Mouse (Mus musculus) 416B (cell line): ENCODE data around the gene Gpr132.
"Not testable (repeated sequence)": the region's sequence is repeated elsewhere in the genome, so short reads cannot be mapped to it uniquely, and the experiment has no call there.

Experiments used
- DNase-seq: peaks from one replicate; pipeline ENCODE4 v3.0.0; 2011; ENCODE audit warnings: low read depth

The Gpr132 gene

DNA sequence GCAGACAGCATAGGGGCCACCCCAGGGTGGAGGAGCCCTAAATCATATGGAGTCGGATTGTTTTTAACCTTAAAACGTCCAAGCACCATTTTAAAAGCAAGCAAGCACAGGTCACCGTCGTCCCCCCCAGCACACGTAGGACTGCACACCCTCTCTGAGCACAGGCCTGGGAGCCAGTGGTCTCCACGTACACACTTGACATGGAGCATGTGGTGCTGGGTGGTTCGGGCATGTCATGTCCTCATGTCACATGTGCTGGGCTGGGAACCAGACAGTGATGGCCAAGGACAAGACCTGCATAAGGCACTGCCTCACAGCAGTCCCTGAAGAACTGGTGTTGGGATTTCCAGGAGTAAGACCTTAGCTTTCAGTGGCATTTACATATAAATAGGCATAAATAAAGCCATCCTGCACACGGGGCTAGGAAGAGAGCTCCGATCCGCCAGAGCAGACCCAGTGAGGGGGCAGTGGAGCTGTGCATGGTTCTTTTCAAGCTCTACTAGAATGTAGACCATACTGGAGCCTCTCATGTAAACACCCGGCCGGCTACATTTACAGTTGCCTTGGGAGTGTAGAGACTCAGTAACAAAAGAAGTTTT is 47.5 kb downstream of the Gpr132 start:
- DNase-seq = no peak

DNA sequence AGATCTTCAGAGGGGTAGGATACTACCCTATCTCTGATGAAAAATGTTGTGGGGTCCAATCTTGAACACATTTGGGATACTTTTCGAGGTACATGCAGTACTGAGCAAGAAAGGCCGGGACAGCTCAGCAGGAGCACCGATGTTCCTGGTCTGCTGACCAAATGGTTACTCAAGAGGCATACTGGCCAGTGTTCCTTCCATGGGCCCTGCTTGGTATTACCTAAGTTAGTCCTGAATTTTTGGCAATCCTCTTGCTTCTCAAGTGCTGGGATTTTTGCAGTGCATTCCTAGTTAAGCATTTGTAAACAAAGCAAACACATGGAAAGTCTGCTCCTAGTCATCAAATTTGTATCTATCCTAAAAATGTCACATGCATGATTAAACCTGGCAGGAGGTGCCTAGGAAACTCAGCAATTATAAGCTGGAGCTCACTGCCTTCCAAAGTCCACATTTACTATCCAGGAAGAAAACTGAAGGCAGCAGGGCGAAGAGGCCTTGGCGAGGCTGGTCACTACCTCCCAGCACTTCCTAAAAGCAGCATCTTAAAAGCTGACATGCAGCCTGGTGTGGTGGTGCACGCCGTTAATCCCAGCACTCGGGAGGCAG is 48.9 kb downstream of the Gpr132 start:
- no peak for DNase-seq

DNA sequence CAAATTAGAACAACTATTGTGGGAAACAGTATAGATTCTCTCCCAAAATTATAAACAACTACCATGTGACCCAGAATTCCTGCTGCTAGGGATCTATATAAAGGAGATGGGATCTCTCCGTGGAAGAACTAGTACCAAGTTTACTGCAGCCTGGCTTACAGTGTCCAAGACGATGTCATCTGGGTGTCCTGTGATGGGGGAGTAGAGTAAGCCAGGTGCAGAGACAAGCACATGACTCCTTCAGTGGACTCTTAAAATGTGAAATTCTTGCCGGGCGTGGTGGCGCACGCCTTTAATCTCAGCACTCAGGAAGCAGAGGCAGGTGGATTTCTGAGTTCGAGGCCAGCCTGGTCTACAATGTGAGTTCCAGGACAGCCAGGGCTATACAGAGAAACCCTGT is 51.2 kb downstream of the Gpr132 start:
- DNase-seq = not testable (repeated sequence)

DNA sequence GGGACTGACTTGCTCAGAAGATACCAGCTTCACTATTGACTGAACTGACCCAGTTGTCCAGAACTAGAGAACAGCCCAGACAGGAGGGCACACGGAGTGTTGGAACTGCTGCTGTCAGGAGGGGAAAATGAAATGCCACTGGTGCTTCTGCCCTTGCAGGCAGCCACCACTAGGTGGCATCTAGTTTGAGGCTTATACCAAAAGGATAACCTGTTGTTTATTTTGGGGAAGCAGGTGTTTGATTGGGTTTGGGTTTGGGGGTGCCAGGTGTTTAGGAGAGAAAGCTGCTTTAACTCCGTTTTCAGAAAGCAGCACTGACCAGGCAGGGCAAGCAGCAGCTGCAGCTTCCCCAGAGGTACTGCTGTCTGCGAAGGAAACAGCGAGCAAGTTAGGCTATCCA is 51.7 kb downstream of the Gpr132 start:
- peak; percentile 53 for DNase-seq

DNA sequence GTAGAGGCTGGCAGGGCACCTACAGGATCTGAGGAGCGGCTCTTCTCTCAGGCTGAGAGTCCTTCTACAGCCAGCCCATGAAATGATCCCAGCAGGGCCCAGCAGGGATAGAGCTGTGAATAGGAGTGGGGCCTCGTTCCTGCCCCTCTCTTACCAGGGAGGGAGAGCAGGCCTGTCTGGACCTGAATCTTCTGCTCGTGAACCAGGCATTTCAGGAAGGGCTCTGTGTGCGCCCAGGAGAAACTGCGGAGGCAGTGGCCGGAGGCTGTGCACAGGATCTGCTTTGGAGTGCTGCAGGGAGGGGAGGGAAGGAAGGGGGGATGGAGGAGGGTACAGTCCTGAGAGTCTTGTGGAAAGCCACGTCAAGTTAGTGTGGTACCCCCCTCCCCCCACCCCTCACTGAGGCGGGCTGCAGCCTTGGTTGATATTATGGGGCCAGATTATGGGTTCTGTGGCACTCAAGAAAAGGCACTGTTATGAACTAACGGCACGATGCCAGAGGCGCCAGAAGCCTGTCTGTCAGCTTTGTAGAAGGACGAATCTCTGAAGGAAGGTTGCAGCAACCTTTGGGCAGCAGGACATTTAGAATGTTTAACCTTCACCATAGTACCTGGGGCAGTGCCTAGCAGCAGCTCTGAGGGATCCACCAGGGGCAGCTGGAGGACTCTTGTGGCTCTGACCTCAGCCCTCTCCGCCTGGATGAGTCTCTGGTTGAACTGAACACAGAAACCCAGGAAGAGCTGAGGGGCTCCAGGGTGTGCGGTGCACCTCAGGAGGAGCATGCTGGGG is 53.2 kb downstream of the Gpr132 start:
- DNase-seq = no peak

DNA sequence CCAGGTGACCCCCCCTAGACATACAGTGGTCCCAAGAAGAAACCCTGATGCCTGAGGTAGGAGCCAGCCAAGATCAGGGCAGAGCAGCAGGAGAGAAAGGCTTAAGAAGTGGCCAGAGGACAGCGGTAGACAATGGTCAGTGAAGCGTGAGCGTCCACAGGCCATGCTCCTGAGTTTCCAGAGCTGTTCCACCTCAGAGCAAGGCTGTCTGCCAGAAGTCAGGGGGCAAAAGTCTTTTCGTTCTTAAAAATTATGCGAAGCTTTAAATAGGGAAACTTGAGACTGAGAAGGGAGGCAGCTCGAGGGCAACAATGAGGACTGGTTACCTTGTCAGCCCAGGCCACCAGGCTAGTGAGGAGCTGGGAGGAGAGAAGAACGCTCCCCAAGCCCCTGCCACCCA is 54.7 kb downstream of the Gpr132 start:
- no peak for DNase-seq

DNA sequence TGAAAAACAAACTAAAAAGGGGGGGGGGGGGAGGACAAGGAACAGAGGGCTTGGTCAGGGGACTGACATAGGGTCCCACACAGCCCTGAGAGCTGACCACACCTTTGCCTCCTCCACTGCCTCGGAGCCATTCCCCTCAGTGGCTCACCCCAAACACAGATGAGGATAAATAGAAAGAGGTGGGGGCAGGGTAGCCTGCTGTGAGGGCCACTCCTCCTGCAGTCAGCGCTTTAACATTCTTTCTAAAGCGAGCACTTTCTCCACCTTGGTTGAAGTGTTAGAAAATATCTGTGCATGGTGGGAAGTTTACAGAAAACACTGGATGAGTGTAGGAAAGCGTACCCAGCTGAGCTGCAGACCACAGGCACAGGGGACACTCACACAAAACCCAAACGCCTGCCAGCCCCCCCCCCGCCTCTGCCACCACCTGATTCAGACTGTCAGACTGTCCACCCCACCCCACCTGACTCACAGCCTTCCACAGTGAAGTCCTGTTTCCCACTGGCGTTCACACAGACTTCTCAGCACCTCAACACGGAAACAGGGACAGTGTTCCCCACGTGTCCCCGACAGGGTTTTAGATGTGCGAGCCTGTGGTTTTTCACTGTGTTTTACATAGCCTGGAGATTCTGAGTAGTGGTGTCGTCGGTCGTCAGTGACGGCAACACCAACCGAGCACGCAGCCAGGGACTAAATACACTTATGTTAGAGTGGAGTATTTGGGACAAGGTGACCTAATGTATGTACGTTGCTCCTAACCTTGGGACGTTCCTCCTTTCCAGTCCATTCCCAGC is 57.7 kb downstream of the Gpr132 start:
- DNase-seq = no peak

DNA sequence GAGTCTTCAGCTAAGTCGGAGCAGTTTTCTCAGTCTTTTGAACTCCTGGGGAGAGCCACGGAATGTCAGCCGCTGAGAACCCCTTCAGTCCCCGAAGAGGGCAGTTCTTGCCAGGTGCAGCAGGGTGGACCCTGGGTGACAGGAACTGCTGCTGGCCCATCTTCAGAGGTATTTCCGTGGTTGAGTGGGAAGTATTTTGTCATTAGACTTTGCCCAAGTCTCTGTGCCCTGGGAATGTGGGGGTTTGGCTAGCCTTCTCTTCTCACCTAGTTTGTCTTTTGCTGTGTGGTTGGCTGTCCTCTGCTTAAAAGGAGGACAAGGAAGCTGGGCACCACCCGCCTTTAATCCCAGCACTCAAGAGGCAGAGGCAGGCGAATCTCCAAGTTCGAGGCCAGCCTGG is 58.4 kb downstream of the Gpr132 start:
- DNase-seq = no peak

DNA sequence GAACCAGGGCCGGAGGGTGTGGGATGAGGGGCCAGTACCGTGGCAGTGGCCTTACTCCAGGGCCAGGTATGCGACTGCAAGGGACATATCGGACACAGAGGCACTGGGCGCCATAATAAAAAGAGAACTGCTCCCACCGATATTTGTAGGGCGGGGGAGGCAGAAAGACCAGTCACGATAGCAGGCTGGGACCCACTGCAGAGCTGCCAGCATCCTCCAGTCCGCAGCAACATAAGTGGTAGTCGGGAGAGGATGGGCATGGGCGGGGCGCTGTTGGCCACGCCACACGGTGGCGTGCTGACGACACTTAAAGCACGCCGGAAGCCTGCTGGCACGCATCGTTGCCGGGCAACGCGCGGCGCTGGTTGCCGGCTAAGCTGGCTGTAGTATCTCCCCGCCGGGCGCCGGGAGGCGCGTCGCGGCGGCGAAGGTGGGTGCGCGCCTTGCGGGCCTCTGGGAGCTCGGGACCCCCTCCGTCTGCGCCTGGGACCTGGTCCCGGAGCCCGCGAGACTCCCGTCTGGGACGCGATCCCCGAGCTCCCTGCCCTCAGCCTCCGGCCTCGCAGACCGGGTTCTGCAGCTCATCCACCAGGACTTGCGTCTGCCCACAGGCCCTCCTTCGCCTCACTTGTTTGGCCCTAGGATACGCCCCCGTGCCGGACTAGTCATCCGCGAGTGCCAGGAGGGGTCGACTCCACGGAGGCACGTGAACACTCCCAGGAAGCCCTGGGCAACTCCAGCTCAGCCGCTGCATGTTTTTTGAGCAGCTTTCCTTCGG is 59.3 kb downstream of the Gpr132 start, which contains the start of gene Clba1:
Gene Clba1, plus strand, starts transcription at position 351 of the 778 bp plus-strand sequence.
- DNase-seq = peak; percentile 91

DNA sequence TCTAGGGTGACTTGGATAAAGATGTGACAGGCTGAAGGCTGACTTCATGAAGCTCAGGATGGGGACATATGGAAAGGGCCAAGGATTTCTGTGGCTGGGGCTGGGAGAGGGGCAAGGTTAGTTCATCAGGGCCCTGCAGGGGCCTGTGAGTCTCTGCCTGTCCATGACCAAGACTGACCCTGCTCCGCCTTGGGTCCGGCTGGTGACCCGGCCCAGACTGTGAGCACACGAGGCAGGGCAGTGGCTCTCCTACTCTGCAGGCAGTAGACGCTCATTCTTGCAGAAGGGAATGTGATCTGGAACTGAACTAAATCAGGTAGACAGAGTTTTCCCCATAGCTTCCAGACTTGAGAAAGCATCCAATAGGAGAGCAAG is 59.8 kb downstream of the Gpr132 start:
- DNase-seq = no peak

DNA sequence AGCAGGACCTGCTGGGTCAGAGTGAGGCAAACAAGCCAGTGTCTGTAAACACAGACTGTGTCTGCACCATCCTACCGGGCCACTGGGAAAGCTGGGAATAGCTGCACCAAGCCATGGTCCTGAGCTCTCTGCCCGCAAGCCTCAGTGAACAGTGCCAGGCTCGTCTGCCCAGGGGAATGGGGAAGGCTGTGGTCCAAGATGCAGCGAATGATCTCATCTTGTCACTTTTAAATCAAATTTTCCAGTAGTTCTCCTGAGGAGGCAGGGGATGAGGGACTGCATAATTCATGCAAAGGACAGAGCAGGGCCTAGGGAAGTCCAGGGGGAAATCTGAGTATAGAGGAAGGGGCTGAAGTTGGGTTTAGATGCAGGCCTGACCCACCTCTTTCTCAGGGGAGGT is 60.2 kb downstream of the Gpr132 start:
- DNase-seq = no peak

DNA sequence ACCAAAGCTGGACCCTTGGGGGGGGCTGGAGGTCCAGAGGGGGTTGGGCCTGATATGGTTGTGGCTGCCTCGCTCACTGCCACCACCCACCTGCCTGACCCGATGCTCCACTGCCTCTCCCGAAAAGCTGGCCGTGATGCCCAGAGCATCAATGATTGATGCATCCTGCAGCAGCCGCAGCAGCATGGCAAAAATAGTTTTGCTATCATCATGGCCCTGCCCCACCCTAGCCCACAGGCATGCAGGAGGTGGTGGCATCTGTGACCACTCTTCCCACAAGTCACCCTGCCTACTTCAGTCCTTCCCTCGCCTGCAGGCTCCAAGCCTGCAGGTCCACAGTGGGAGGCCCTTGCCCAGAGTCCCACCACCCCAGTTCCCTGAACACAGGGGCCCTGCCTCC is 62.0 kb downstream of the Gpr132 start:
- no peak for DNase-seq

DNA sequence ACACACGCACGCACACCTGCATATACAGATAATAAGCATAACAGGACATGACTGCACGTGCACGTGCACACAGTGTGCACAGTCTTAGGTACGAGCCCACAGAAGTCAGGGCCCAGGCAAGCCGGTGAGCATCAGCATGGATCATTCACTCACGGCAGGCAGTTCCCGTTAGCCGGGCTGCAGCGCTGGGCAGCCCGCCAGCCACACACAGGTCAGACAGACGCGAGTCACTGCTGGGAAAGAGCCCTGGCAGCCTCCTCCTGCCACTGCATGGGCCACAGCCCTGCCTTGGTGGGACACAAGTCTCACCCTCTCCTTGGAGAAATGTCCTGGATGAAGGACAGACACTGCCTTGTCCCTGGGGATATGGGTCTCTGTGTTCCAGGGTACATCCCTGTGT is 64.0 kb downstream of the Gpr132 start:
- no peak for DNase-seq

DNA sequence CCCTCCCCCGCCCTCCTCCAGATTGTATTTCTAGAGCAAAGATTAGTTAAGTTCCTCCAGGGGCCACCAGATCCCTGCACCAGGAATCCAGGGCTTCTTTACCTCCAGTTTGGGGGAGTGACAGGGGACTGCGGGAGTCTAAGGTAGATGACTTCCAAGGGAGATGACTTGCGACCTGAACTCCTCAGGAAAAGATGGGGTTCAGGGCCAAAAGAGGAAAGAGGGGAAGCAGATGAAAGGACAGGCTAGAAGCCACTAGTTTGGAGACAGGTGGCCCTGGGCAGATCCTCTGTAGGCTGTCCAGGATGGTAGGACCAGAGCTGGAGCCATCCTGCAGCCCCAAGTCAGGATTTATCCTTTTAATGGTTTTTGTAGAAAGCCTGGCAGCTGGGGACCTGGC is 65.1 kb downstream of the Gpr132 start:
- no peak for DNase-seq

DNA sequence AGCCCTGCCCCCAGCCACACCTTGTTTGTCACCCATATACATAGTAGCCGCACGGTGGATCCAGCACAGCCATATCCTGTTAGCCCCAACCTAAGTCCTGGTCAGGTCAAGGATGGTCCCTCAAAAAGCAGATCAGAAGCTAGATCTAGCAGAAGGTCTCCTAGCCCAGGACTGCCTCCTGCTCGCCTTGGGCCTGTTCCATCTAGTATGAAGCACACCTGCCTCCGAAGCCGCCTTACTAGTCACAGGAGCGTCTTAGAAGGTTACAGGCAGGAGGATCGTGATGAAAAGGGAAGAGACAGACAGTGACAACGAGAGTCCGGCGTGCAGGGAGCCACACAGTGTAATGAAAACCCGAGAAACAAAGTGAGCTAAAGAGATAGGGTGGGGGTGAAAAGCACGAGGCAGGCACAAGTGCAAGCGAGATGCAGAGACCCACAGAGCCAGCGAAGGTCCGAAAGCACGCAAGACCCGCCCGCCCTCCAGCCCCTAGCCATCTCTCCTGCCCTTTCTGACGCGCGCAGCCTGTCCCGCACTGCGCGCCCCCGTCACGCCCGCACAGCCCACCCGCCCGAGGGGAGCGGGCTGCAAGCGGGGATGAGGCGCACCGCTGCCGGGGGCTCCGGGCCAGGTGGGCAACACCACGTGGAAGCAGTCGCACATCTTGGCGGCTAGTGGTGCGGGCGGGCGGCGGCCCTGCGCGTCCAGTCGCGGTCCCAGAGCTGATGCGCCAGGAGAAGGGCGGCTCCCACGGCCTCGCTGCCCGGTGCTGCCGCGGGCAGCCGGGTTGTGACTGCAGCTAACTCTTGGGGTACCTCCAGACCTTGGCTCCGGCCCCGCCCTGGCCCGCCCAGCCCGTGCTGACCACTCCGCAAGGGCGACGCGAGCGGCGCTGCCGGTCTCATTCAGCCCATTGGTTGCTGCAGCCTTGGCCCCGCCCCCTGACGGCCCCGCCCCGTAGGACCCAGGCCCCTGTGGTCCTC is 65.9 kb downstream of the Gpr132 start, which contains the start of gene Ahnak2:
Gene Ahnak2, minus strand, starts transcription at position 794 of the 983 bp plus-strand sequence.
- no peak for DNase-seq
